Mouse (Mus musculus) small intestine, adult 2 months (tissue): ENCODE measurements around the gene Ndufaf3. TPM values are rescaled to one million over a fixed set of nuclear protein-coding genes. Genes with fewer than 3 reads are reported as not detected.

Experiments used
- H3K27ac ChIP-seq: fragments of 200-500 bp; 2 replicates; pipeline ENCODE4 v1.5.1; 2012; ENCODE audit warnings: low read depth, low read length, control low read depth, inconsistent platforms; ENCODE audit not compliant: insufficient read depth
- H3K27me3 ChIP-seq: fragments of 200-500 bp; 2 replicates; pipeline ENCODE4 v1.6.1; 2012; ENCODE audit warnings: mild to moderate bottlenecking, moderate library complexity, low read length, inconsistent platforms; ENCODE audit not compliant: control insufficient read depth, insufficient read depth
- H3K36me3 ChIP-seq: fragments of 200-500 bp; 2 replicates; pipeline ENCODE4 v1.6.1; 2012; ENCODE audit warnings: mild to moderate bottlenecking, low read length, control low read depth, inconsistent platforms; ENCODE audit not compliant: control insufficient read depth, insufficient read depth
- H3K4me1 ChIP-seq: fragments of 200-500 bp; 2 replicates; pipeline ENCODE4 v1.6.1; 2012; ENCODE audit warnings: low read length, inconsistent platforms, mixed read lengths; ENCODE audit not compliant: control insufficient read depth, insufficient read depth, insufficient read length
- H3K4me3 ChIP-seq: fragments of 200-500 bp; 2 replicates; pipeline ENCODE4 v1.5.1; 2012; ENCODE audit warnings: low read depth, mild to moderate bottlenecking, control low read depth, inconsistent platforms, low read length, moderate library complexity
- CTCF ChIP-seq: fragments of 200-500 bp; IDR thresholded peaks from 2 replicates; pipeline ENCODE4 v1.5.1; 2012; ENCODE audit warnings: low read depth, mild to moderate bottlenecking, control low read depth, inconsistent platforms, low read length, moderate library complexity, mixed read lengths; ENCODE audit not compliant: insufficient replicate concordance, insufficient read length; ENCODE audit errors: extremely low read depth
- POLR2A ChIP-seq: fragments of 200-500 bp; IDR thresholded peaks from 2 replicates; pipeline ENCODE4 v1.6.1; 2012; ENCODE audit warnings: low read depth, mild to moderate bottlenecking, control low read depth, inconsistent platforms, low read length, moderate library complexity
- WGBS: fragments of 180-500 bp; shearing (Covaris S2); methylation state at CpG from one replicate; pipeline ENCODE4 v1.1.7; 2018; 5-methylcytosine and 5-hydroxymethylcytosine counted together
- polyA plus RNA-seq: library from polyadenylated mRNA; depleted of rRNA; stranded (reverse); fragments of >200 nt; gene quantifications from 2 replicates; pipeline ENCODE4 v1.2.3, GENCODE M21; 2012

Ndufaf3 gene
- polyA plus RNA-seq, 1 experiment = 26.2 TPM

- Histone ChIP-seq H3K36me3 (peaks cover 61% of the 10 kb centered on the region), H3K4me1 (no peaks in the 10 kb centered on the region), H3K27me3 (no peaks in the 10 kb centered on the region), H3K4me3 (no peak overlapping the region), H3K27ac (no peak overlapping the region)
- no peak for TF ChIP-seq CTCF
- no peak for TF ChIP-seq POLR2A
- WGBS = 88% methylated on average over 1 of the region's 1 CpGs
Observed at GRCm38 (mm10) chr9:108531496-108531895, 35.7 kb downstream of the Ndufaf3 start.

DNA sequence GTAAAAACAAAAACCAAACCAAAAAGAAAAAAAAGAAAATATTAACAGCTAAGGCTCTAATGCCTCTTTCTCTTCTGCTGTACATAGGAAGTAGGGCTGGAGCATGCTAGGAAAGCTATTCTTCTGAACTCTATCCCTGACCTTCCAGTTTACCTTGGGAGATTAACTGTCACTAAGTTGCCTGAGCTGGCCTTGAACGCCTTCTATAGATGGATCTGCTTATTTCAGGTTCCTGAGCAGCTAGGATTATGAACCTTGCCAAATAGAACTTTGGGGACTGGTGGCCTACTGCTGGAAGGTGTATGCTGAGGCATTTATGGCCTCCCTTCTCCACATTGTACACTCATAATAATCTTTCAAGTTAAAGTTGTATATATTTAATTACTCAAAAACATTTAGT, 36.3 kb downstream of the Ndufaf3 start:
- TF ChIP-seq POLR2A (no peak), CTCF (no peak)
- no peak overlapping the region for H3K27ac ChIP-seq
- H3K4me1 ChIP-seq = no peaks in the 10 kb centered on the region
- H3K27me3 ChIP-seq = no peaks in the 10 kb centered on the region
- H3K4me3 ChIP-seq = no peak overlapping the region
- 90% methylated on average over 1 of the region's 1 CpGs for WGBS
- peaks cover 59% of the 10 kb centered on the region for H3K36me3 ChIP-seq

- Histone ChIP-seq H3K27ac (no peak overlapping the region), H3K4me1 (no peaks in the 10 kb centered on the region), H3K27me3 (no peaks in the 10 kb centered on the region), H3K4me3 (no peak overlapping the region), H3K36me3 (peaks cover 23% of the 10 kb centered on the region)
- WGBS = 61% methylated on average over 3 of the region's 3 CpGs
- no peak for TF ChIP-seq CTCF
- no peak for TF ChIP-seq POLR2A
Observed at GRCm38 (mm10) chr9:108525400-108525799, 41.8 kb downstream of the Ndufaf3 start.

- Histone ChIP-seq H3K4me1 (no peaks in the 10 kb centered on the region), H3K36me3 (peaks cover 10% of the 10 kb centered on the region), H3K27me3 (no peaks in the 10 kb centered on the region), H3K27ac (no peak overlapping the region), H3K4me3 (no peak overlapping the region)
- no peak for TF ChIP-seq CTCF
- TF ChIP-seq POLR2A = no peak
- 95% methylated on average over 4 of the region's 4 CpGs for WGBS
Observed at GRCm38 (mm10) chr9:108523341-108523740, 43.9 kb downstream of the Ndufaf3 start.

GRCm38 (mm10) chr9:108521604-108522003, 45.6 kb downstream of the Ndufaf3 start:
- H3K4me3 ChIP-seq = no peak overlapping the region
- no peaks in the 10 kb centered on the region for H3K27me3 ChIP-seq
- H3K27ac ChIP-seq = no peak overlapping the region
- TF ChIP-seq POLR2A (no peak), CTCF (no peak)
- 39% methylated on average over 2 of the region's 2 CpGs for WGBS
- no peaks in the 10 kb centered on the region for H3K4me1 ChIP-seq
- peaks cover 9% of the 10 kb centered on the region; the same call in 1 of the 2 replicates for H3K36me3 ChIP-seq

- Histone ChIP-seq H3K4me1 (peaks cover 7% of the 10 kb centered on the region; the same call in 1 of the 2 replicates), H3K27me3 (no peaks in the 10 kb centered on the region), H3K27ac (peak overlapping the region; percentile 85), H3K4me3 (peak overlapping the region; percentile 99), H3K36me3 (peaks cover 27% of the 10 kb centered on the region)
- TF ChIP-seq POLR2A (no peak), CTCF (no peak)
- WGBS = under 1% methylated on average over 13 of the region's 13 CpGs
Observed at GRCm38 (mm10) chr9:108517931-108518332, 49.3 kb downstream of the Ndufaf3 start.

DNA sequence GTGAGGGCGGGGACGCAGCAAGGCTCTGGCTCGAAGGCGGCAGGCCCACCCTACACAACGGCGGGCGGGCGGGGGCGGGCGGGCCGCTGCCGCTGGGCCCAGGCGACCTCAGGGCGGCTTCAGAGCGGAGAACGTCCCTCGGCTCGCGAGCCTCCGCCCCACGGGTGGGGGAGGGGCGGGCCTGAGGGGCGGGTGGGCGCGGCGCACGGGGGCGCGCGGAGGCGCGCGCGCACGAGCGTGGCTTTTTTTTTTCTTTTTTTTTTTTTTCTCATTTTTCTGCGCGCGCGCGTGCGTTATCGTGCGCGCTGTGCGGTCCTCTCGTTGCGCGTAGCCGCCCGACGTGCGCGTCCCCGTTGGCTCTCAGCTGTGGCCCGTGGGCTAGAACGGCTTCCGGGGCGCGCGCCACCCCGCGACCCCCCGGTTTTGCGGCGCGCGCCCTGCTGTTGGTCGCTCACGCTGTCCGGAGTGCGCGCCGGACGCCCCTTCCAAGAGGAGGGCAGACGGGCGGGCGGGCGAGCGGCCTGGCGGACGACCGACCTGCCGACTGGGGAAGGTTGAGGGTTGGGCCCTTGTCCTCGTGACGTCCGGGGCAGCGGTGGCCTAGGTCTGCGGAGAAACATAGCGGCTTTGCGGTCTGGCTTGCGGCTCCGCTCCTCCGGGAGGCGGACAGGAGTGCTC, 49.8 kb downstream of the Ndufaf3 start:
- Histone ChIP-seq H3K27me3 (no peaks in the 10 kb centered on the region), H3K36me3 (peaks cover 33% of the 10 kb centered on the region), H3K4me3 (peak overlapping the region; percentile 99), H3K4me1 (peaks cover 12% of the 10 kb centered on the region; the same call in 1 of the 2 replicates), H3K27ac (peak overlapping the region; percentile 85)
- TF ChIP-seq POLR2A = no peak
- no peak for TF ChIP-seq CTCF
- WGBS = under 1% methylated on average over 87 of the region's 95 CpGs
